27 mouse cellular contexts compared by ENCODE assay signal in genomic region chr16:76506240-76506639, GRCm38 (mm10).
DNase-seq lines count a peak whose midpoint lies in the region; ATAC-seq and TF ChIP-seq lines count a peak whose summit lies in the region.
"Had no signal": no experiment of that assay in that cellular context is flagged by ENCODE, and none has a peak within 500 bp of the region (broad histone marks: within the 10 kb centered on the region; RNA-seq: fewer than 3 reads in every experiment).

No protein-coding gene starts in this region.

- no peak overlapping the region for H3ac ChIP-seq in C2C12 (ENCODE audit: control insufficient read depth, insufficient read length, low read depth)

- no peaks in the 10 kb centered on the region for H3K36me3 ChIP-seq in limb, embryonic 14.5 days (ENCODE audit: control insufficient read depth, insufficient read depth, low read length)
- no peaks in the 10 kb centered on the region for H3K36me3 ChIP-seq in limb, embryonic 10.5 days
- no peaks in the 10 kb centered on the region for H3K36me3 ChIP-seq in lung, embryonic 16.5 days (ENCODE audit: control insufficient read depth, insufficient read depth, low read length)
- H3K36me3 ChIP-seq in C2C12 (ENCODE audit: control insufficient read depth, insufficient read depth) = no peaks in the 10 kb centered on the region
- H3K36me3 ChIP-seq: embryonic facial prominence, embryonic 15.5 days; forebrain, embryonic 15.5 days; heart, embryonic 12.5 days; hindbrain, embryonic 15.5 days; midbrain, embryonic 12.5 days had no signal

- H3K9ac ChIP-seq in limb, embryonic 14.5 days (ENCODE audit: low read depth, low read length, severe bottlenecking) = no peak overlapping the region
- no peak overlapping the region for H3K9ac ChIP-seq in lung, embryonic 16.5 days (ENCODE audit: low read length)
- H3K9ac ChIP-seq: embryonic facial prominence, embryonic 15.5 days; forebrain, embryonic 15.5 days; heart, embryonic 12.5 days; hindbrain, embryonic 15.5 days; midbrain, embryonic 12.5 days had no signal

- H3K4me1 ChIP-seq in limb, embryonic 14.5 days (ENCODE audit: control insufficient read depth, insufficient read depth, low read length) = peaks cover 3% of the 10 kb centered on the region; the same call in 1 of the 2 replicates
- H3K4me1 ChIP-seq in limb, embryonic 10.5 days = 0 out of 2 replicates have a peak, but pooled peaks cover 3% of the 10 kb centered on the region
- no peaks in the 10 kb centered on the region; the same call in 1 of the 2 replicates for H3K4me1 ChIP-seq in lung, embryonic 16.5 days (replicated peaks; ENCODE audit: control insufficient read depth, insufficient read depth, low read length)
- H3K4me1 ChIP-seq in lung, adult 2 months (ENCODE audit: control insufficient read depth, insufficient read depth, low read length) = no peaks in the 10 kb centered on the region; the same call in 1 of the 2 replicates
- H3K4me1 ChIP-seq: embryonic facial prominence, embryonic 15.5 days; forebrain, embryonic 15.5 days; heart, embryonic 12.5 days; hindbrain, embryonic 15.5 days; midbrain, embryonic 12.5 days had no signal

- H3K79me2 ChIP-seq in C2C12 (ENCODE audit: control insufficient read depth, insufficient read depth) = no peaks in the 10 kb centered on the region

- H3K4me3 ChIP-seq in limb, embryonic 14.5 days (replicated peaks; ENCODE audit: low read length) = no peak overlapping the region
- no peak overlapping the region for H3K4me3 ChIP-seq in limb, embryonic 10.5 days
- no peak overlapping the region for H3K4me3 ChIP-seq in lung, embryonic 16.5 days (ENCODE audit: low read length)
- no peak overlapping the region for H3K4me3 ChIP-seq in lung, adult 2 months (replicated peaks; ENCODE audit: extremely low read depth, low read depth, low read length)
- H3K4me3 ChIP-seq in C2C12 (ENCODE audit: insufficient read depth, poor library complexity, severe bottlenecking) = no peak overlapping the region
- H3K4me3 ChIP-seq: embryonic facial prominence, embryonic 15.5 days; forebrain, embryonic 15.5 days; gastrocnemius, adult 2 months; heart, adult 2 months; heart, embryonic 12.5 days; hindbrain, embryonic 15.5 days; midbrain, embryonic 12.5 days had no signal

- no peak for ATAC-seq in limb, embryonic 14.5 days (ENCODE audit: low FRiP score, low read depth)
- ATAC-seq in lung, embryonic 16.5 days (ENCODE audit: low read depth) = peak; percentile 87
- ATAC-seq in megakaryocyte progenitor cell, adult 5-6 weeks (replicated peaks; ENCODE audit: poor library complexity) = peak; percentile 26; the same call in 1 of the 2 replicates
- ATAC-seq in CD4-positive, CD25-positive, alpha-beta regulatory T cell, adult 4 months = no peak
- ATAC-seq: forebrain, embryonic 15.5 days; inflammation-experienced regulatory T-cells, adult 6 months had no signal

- H3K79me3 ChIP-seq in C2C12 (ENCODE audit: low read depth) = no peaks in the 10 kb centered on the region

- no peaks in the 10 kb centered on the region for H3K27me3 ChIP-seq in limb, embryonic 14.5 days (ENCODE audit: control insufficient read depth, insufficient read depth, low read length)
- H3K27me3 ChIP-seq in limb, embryonic 10.5 days (ENCODE audit: low read depth, poor library complexity, severe bottlenecking) = no peaks in the 10 kb centered on the region
- no peaks in the 10 kb centered on the region for H3K27me3 ChIP-seq in lung, embryonic 16.5 days (ENCODE audit: control insufficient read depth, insufficient read depth, low read depth, low read length)
- no peaks in the 10 kb centered on the region for H3K27me3 ChIP-seq in C2C12 (ENCODE audit: control insufficient read depth, insufficient read depth, insufficient read length)
- H3K27me3 ChIP-seq: embryonic facial prominence, embryonic 15.5 days; forebrain, embryonic 15.5 days; heart, embryonic 12.5 days; hindbrain, embryonic 15.5 days; midbrain, embryonic 12.5 days had no signal

- H3K4me2 ChIP-seq in limb, embryonic 14.5 days (replicated peaks; ENCODE audit: low read depth, low read length, severe bottlenecking) = no peak overlapping the region
- no peak overlapping the region for H3K4me2 ChIP-seq in lung, embryonic 16.5 days (ENCODE audit: low read depth, low read length)
- H3K4me2 ChIP-seq: embryonic facial prominence, embryonic 15.5 days; forebrain, embryonic 15.5 days; heart, embryonic 12.5 days; hindbrain, embryonic 15.5 days; liver, embryonic 11.5 days; midbrain, embryonic 12.5 days had no signal

- no peak overlapping the region for H3K27ac ChIP-seq in limb, embryonic 14.5 days (replicated peaks; ENCODE audit: low read depth, low read length)
- H3K27ac ChIP-seq in limb, embryonic 10.5 days = no peak overlapping the region
- no peak overlapping the region for H3K27ac ChIP-seq in lung, embryonic 16.5 days (ENCODE audit: low read length)
- H3K27ac ChIP-seq: embryonic facial prominence, embryonic 15.5 days; forebrain, embryonic 15.5 days; gastrocnemius, adult 2 months; heart, adult 2 months; hindbrain, embryonic 15.5 days; midbrain, embryonic 12.5 days had no signal

- TF ChIP-seq CTCF in lung, adult 2 months (IDR thresholded peaks at IDR 0.05; ENCODE audit: insufficient read depth, low read length) = no peak
- TF ChIP-seq CTCF in C2C12 (IDR thresholded peaks at IDR 0.05; ENCODE audit: control insufficient read depth, insufficient read depth, insufficient read length) = no peak

- WGBS in limb, embryonic 14.5 days = 66% methylated on average over 4 of the region's 4 CpGs
- WGBS in limb, embryonic 10.5 days = 79% methylated on average over 4 of the region's 4 CpGs
- WGBS in lung, embryonic 16.5 days = 31% methylated on average over 4 of the region's 4 CpGs
- WGBS in lung, adult 2 months = 50% methylated on average over 4 of the region's 4 CpGs

- peak; percentile 15 for DNase-seq in limb, embryonic 14.5 days (ENCODE audit: low spot score)
- DNase-seq in limb, embryonic 10.5 days (ENCODE audit: low spot score) = no peak
- no peak for DNase-seq in lung, adult 2 months
- DNase-seq: adrenal gland, postnatal 36 days; cerebellum, adult 18-20 months; cerebellum, postnatal 10 days; gastrocnemius, adult 2 months; heart, adult 2 months; heart, postnatal 4 days; kidney, adult 18-20 months; kidney, postnatal 10 days; layer of hippocampus, postnatal 36 days; left cerebral cortex, postnatal 4 days; lung, postnatal 10 days; thymus, adult 2 months; thymus, postnatal 36 days had no signal

- TF ChIP-seq POLR2A in limb, embryonic 14.5 days (IDR thresholded peaks at IDR 0.05; ENCODE audit: borderline replicate concordance, extremely low read depth, insufficient read depth, insufficient read length) = no peak
- TF ChIP-seq POLR2A in lung, adult 2 months (IDR thresholded peaks at IDR 0.05; ENCODE audit: borderline replicate concordance, extremely low read depth, low read depth, low read length) = no peak

- H3K9me3 ChIP-seq in limb, embryonic 14.5 days (ENCODE audit: control insufficient read depth, low read length) = no peaks in the 10 kb centered on the region
- H3K9me3 ChIP-seq in limb, embryonic 10.5 days (replicated peaks) = no peaks in the 10 kb centered on the region
- no peaks in the 10 kb centered on the region for H3K9me3 ChIP-seq in lung, embryonic 16.5 days (ENCODE audit: control insufficient read depth, low read length)
- H3K9me3 ChIP-seq: embryonic facial prominence, embryonic 15.5 days; forebrain, embryonic 15.5 days; heart, embryonic 12.5 days; hindbrain, embryonic 15.5 days; midbrain, embryonic 12.5 days had no signal

TF ChIP-seq in C2C12, 6 proteins besides CTCF, POLR2A, EP300 and RAD21:
- TF ChIP-seq CEBPB (IDR thresholded peaks at IDR 0.05; ENCODE audit: low read depth) (no peak), USF1 (IDR thresholded peaks at IDR 0.05; ENCODE audit: low read depth) (peak; percentile 80), FOSL1 (IDR thresholded peaks at IDR 0.05; ENCODE audit: insufficient read depth, low read length, poor library complexity, severe bottlenecking) (no peak), MYOD1 (IDR thresholded peaks at IDR 0.05; ENCODE audit: control insufficient read depth, insufficient read length, low read depth) (no peak)

Comparison
In these comparisons a context has a peak if more than half of its experiments do, and no peak if none do; other contexts are left out.
1. ATAC-seq: peak in lung, embryonic 16.5 days (single experiment) and megakaryocyte progenitor cell, adult 5-6 weeks (single experiment); none in limb, embryonic 14.5 days (single experiment) and CD4-positive, CD25-positive, alpha-beta regulatory T cell, adult 4 months (single experiment).